ENCODE assay signal across 19 mouse cellular contexts in genomic region chr3:86916626-86917025, GRCm38 (mm10). TPM values are rescaled to one million over a fixed set of nuclear protein-coding genes. Genes with fewer than 3 reads are reported as not detected.
DNase-seq lines count a peak whose midpoint lies in the region; ATAC-seq lines count a peak whose summit lies in the region.
"Had no signal": no experiment of that assay in that cellular context is flagged by ENCODE, and none has a peak within 500 bp of the region (broad histone marks: within the 10 kb centered on the region; RNA-seq: fewer than 3 reads in every experiment).

No protein-coding gene starts in this region.

- 95% methylated on average over 4 of the region's 4 CpGs for WGBS in hindbrain, embryonic 12.5 days
- 92% methylated on average over 4 of the region's 4 CpGs for WGBS in hindbrain, embryonic 10.5 days
- 92% methylated on average over 4 of the region's 4 CpGs for WGBS in forebrain, embryonic 14.5 days
- 92% methylated on average over 4 of the region's 4 CpGs for WGBS in midbrain, embryonic 12.5 days
- WGBS in neural tube, embryonic 15.5 days, result 96% methylated on average over 4 of the region's 4 CpGs

- no peak overlapping the region for H3K27ac ChIP-seq in hindbrain, embryonic 12.5 days
- H3K27ac ChIP-seq in hindbrain, embryonic 10.5 days, result no peak overlapping the region
- no peak overlapping the region for H3K27ac ChIP-seq in forebrain, embryonic 14.5 days (ENCODE audit: low read depth, low read length)
- H3K27ac ChIP-seq in midbrain, embryonic 12.5 days (replicated peaks), result no peak overlapping the region
- H3K27ac ChIP-seq in neural tube, embryonic 15.5 days (replicated peaks), result no peak overlapping the region
- H3K27ac ChIP-seq: embryonic facial prominence, embryonic 13.5 days; gastrocnemius, adult 2 months; heart, adult 2 months; limb, embryonic 13.5 days; liver, embryonic 15.5 days had no signal

- peaks cover 12% of the 10 kb centered on the region; the same call in 1 of the 2 replicates for H3K36me3 ChIP-seq in hindbrain, embryonic 12.5 days
- H3K36me3 ChIP-seq in hindbrain, embryonic 10.5 days, result peaks cover 30% of the 10 kb centered on the region
- H3K36me3 ChIP-seq in forebrain, embryonic 14.5 days (ENCODE audit: control insufficient read depth, insufficient read depth, low read length), result peaks cover 11% of the 10 kb centered on the region; the same call in 1 of the 2 replicates
- peaks cover 17% of the 10 kb centered on the region; the same call in 1 of the 2 replicates for H3K36me3 ChIP-seq in midbrain, embryonic 12.5 days
- peaks cover 7% of the 10 kb centered on the region; the same call in 1 of the 2 replicates for H3K36me3 ChIP-seq in neural tube, embryonic 15.5 days
- H3K36me3 ChIP-seq: limb, embryonic 13.5 days; liver, embryonic 15.5 days had no signal

- no peak overlapping the region for H3K9ac ChIP-seq in hindbrain, embryonic 12.5 days
- no peak overlapping the region for H3K9ac ChIP-seq in forebrain, embryonic 14.5 days (ENCODE audit: low read length)
- H3K9ac ChIP-seq in midbrain, embryonic 12.5 days (replicated peaks), result no peak overlapping the region
- no peak overlapping the region for H3K9ac ChIP-seq in neural tube, embryonic 15.5 days (replicated peaks)
- H3K9ac ChIP-seq: embryonic facial prominence, embryonic 13.5 days; limb, embryonic 13.5 days; liver, embryonic 15.5 days had no signal

- no peak overlapping the region; the same call in 1 of the 2 replicates for H3K4me3 ChIP-seq in hindbrain, embryonic 12.5 days
- H3K4me3 ChIP-seq in hindbrain, embryonic 10.5 days, result no peak overlapping the region
- H3K4me3 ChIP-seq in forebrain, embryonic 14.5 days (ENCODE audit: low read depth, low read length), result peak overlapping the region; percentile 16
- no peak overlapping the region for H3K4me3 ChIP-seq in midbrain, embryonic 12.5 days
- H3K4me3 ChIP-seq in neural tube, embryonic 15.5 days (replicated peaks), result peak overlapping the region; percentile 8; the same call in 1 of the 2 replicates
- H3K4me3 ChIP-seq: embryonic facial prominence, embryonic 13.5 days; gastrocnemius, adult 2 months; heart, adult 2 months; limb, embryonic 13.5 days; liver, embryonic 15.5 days had no signal

- no peak for ATAC-seq in hindbrain, embryonic 12.5 days (ENCODE audit: low FRiP score)
- ATAC-seq in forebrain, embryonic 14.5 days, result no peak
- ATAC-seq in midbrain, embryonic 12.5 days (ENCODE audit: low FRiP score, low read depth), result no peak
- no peak for ATAC-seq in neural tube, embryonic 15.5 days (ENCODE audit: low FRiP score)
- ATAC-seq: activated CD4-positive, CD25-positive, alpha-beta regulatory T cell, adult 4 months; lung, postnatal 0 days had no signal

- peak overlapping the region; percentile 73 for H3K4me2 ChIP-seq in hindbrain, embryonic 12.5 days (replicated peaks)
- peak overlapping the region; percentile 79 for H3K4me2 ChIP-seq in forebrain, embryonic 14.5 days (ENCODE audit: low read length)
- H3K4me2 ChIP-seq in midbrain, embryonic 12.5 days (replicated peaks), result 0 out of 2 replicates have a peak overlapping the region, but pooled peaks have one; percentile 8
- H3K4me2 ChIP-seq in neural tube, embryonic 15.5 days, result peak overlapping the region; percentile 66
- H3K4me2 ChIP-seq: embryonic facial prominence, embryonic 13.5 days; limb, embryonic 13.5 days; liver, embryonic 15.5 days had no signal

- peaks cover 32% of the 10 kb centered on the region for H3K4me1 ChIP-seq in hindbrain, embryonic 12.5 days
- H3K4me1 ChIP-seq in hindbrain, embryonic 10.5 days (replicated peaks), result peaks cover 47% of the 10 kb centered on the region
- H3K4me1 ChIP-seq in forebrain, embryonic 14.5 days (ENCODE audit: control insufficient read depth, insufficient read depth, low read length), result peaks cover 24% of the 10 kb centered on the region
- peaks cover 39% of the 10 kb centered on the region for H3K4me1 ChIP-seq in midbrain, embryonic 12.5 days
- peaks cover 54% of the 10 kb centered on the region for H3K4me1 ChIP-seq in neural tube, embryonic 15.5 days

- no peak for DNase-seq in hindbrain, embryonic 10.5 days (ENCODE audit: low spot score)
- DNase-seq in forebrain, embryonic 14.5 days (ENCODE audit: low spot score), result no peak
- DNase-seq in kidney, postnatal 10 days, result no peak
- DNase-seq in embryo, embryonic 10 days (ENCODE audit: low spot score), result no peak
- DNase-seq: adrenal gland, postnatal 25 days; cerebellum, adult 8-10 months; gastrocnemius, adult 2 months; heart, adult 2 months; kidney, adult 18-20 months; kidney, postnatal 14 days; right cerebral cortex, postnatal 14 days had no signal

- no peaks in the 10 kb centered on the region for H3K27me3 ChIP-seq in hindbrain, embryonic 12.5 days
- H3K27me3 ChIP-seq in hindbrain, embryonic 10.5 days (ENCODE audit: insufficient read depth, poor library complexity, severe bottlenecking), result peaks cover 14% of the 10 kb centered on the region
- no peaks in the 10 kb centered on the region for H3K27me3 ChIP-seq in forebrain, embryonic 14.5 days (replicated peaks; ENCODE audit: control insufficient read depth, insufficient read depth, low read length)
- no peaks in the 10 kb centered on the region for H3K27me3 ChIP-seq in midbrain, embryonic 12.5 days
- H3K27me3 ChIP-seq in neural tube, embryonic 15.5 days (replicated peaks), result no peaks in the 10 kb centered on the region

- no peaks in the 10 kb centered on the region for H3K9me3 ChIP-seq in hindbrain, embryonic 12.5 days (replicated peaks)
- no peaks in the 10 kb centered on the region for H3K9me3 ChIP-seq in hindbrain, embryonic 10.5 days
- no peaks in the 10 kb centered on the region for H3K9me3 ChIP-seq in forebrain, embryonic 14.5 days (replicated peaks; ENCODE audit: control insufficient read depth, low read length)
- H3K9me3 ChIP-seq in midbrain, embryonic 12.5 days, result no peaks in the 10 kb centered on the region
- H3K9me3 ChIP-seq in neural tube, embryonic 15.5 days (replicated peaks), result no peaks in the 10 kb centered on the region
- H3K9me3 ChIP-seq: embryonic facial prominence, embryonic 13.5 days; limb, embryonic 13.5 days; liver, embryonic 15.5 days had no signal

RNA-seq across cellular contexts. Expression of gene Dclk2, which starts 4.0 kb away (rescaled TPM):
- 74.8 and 88.3 TPM in 2 replicates for polyA plus RNA-seq in hindbrain, embryonic 12.5 days (2016; fragmentation: Nextera tagmentation; extraction: Ambion mirVana)
- polyA plus RNA-seq in hindbrain, embryonic 10.5 days (2016; fragmentation: Nextera tagmentation; extraction: Ambion mirVana), result 20.4 and 38.9 TPM in 2 replicates
- polyA plus RNA-seq in forebrain, embryonic 14.5 days (2014; fragmentation: Nextera tagmentation; extraction: Ambion mirVana), result 53.6 and 68.2 TPM in 2 replicates
- polyA plus RNA-seq in midbrain, embryonic 12.5 days (2016; fragmentation: Nextera tagmentation; extraction: Ambion mirVana), result 68.7 and 74.1 TPM in 2 replicates
- polyA plus RNA-seq in neural tube, embryonic 15.5 days (2015; fragmentation: Nextera tagmentation; extraction: Ambion mirVana), result 61.8 and 73.4 TPM in 2 replicates

Comparison
In these comparisons a context has a peak if more than half of its experiments do, and no peak if none do; other contexts are left out.
1. H3K4me2 ChIP-seq: peak in every context shown above with its lines; median percentile 79 in forebrain, embryonic 14.5 days; 73 in hindbrain, embryonic 12.5 days; 66 in neural tube, embryonic 15.5 days; 8 in midbrain, embryonic 12.5 days.
2. H3K4me3 ChIP-seq: peak in forebrain, embryonic 14.5 days (single experiment) and neural tube, embryonic 15.5 days (single experiment); none in hindbrain, embryonic 12.5 days (single experiment), hindbrain, embryonic 10.5 days (single experiment) and midbrain, embryonic 12.5 days (single experiment).